Mouse (Mus musculus): ENCODE results near the gene Ssr3. TPM values are rescaled to one million over a fixed set of nuclear protein-coding genes. Genes with fewer than 3 reads are reported as not detected.
A peak's percentile ranks its signal among the peaks of the same experiment; 100 is the strongest.
"Not testable (repeated sequence)": the region's sequence is repeated elsewhere in the genome, so short reads cannot be mapped to it uniquely, and the experiment has no call there.

Gene Ssr3
- polyA plus RNA-seq, 1 experiment, result 500 TPM

DNA sequence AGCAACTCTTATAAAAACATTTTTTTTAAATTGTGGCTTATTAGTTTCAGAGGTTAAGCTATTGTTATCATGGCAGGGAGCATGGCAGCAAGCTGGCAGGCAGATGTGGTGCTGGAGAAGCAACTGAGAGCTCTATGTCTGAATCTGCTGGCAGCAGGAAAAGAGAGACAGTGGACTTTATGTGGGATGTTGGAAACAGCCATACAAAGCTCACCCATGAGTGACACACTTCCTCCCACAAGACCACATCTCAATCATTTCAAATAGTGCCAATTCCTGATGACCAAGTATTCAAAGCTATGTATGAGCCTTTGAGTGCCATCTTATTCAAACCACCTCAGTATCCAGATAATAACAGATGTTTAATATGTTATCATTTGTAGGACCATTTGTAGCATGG is 15.5 kb upstream of the Ssr3 start:
- no peaks in the 10 kb centered on the region for H3K4me1 ChIP-seq (ENCODE audit: control insufficient read depth, insufficient read depth, low read length)
- TF ChIP-seq CTCF (IDR thresholded peaks at IDR 0.05; ENCODE audit: borderline replicate concordance, insufficient read depth, low read length) (no peak), POLR2A (IDR thresholded peaks at IDR 0.05; ENCODE audit: low read depth, low read length) (no peak)
- H3K27ac ChIP-seq (ENCODE audit: insufficient read depth, low read length), result no peak overlapping the region
- no peak overlapping the region for H3K4me3 ChIP-seq (ENCODE audit: insufficient read depth, low read length)

DNA sequence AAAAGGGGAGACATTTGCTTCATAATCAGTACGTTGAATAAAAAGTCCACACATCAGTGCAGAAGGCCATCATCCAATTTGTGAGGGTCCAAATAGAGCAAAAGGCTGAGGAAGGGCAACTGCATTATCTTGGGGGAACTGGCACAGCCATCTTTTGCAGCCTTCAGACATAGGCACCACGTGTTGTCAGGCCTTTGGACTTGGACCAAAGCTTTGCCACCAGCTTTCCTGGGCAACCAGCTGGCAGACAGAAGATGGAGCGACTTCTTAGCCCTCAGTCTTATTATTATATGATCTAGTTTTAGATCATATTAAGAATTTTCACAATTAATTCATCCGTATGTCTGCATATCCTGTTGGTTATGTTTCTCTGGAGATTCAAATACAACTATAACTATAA is 13.4 kb upstream of the Ssr3 start:
- Histone ChIP-seq H3K27ac (ENCODE audit: insufficient read depth, low read length) (no peak overlapping the region), H3K4me3 (ENCODE audit: insufficient read depth, low read length) (no peak overlapping the region), H3K4me1 (ENCODE audit: control insufficient read depth, insufficient read depth, low read length) (no peaks in the 10 kb centered on the region)
- TF ChIP-seq POLR2A (IDR thresholded peaks at IDR 0.05; ENCODE audit: low read depth, low read length) (no peak), CTCF (IDR thresholded peaks at IDR 0.05; ENCODE audit: borderline replicate concordance, insufficient read depth, low read length) (no peak)

DNA sequence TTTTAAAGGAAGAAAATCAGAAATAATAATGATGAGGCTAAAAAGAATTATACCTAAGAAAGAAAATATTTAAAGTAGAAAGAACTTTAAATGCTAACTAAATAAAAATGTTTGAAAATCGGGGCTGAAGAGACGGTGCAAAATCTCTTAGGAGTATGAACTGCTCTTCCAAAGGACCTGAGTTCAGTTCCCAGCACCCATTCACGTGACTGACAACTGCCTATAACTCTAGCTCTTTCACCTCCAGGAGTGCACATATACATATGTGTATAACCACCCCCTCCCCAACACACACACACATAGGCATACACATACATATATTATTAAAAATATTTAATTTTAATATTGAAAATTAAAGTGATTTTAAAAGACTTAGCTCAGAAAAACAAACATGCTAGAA is 5.1 kb upstream of the Ssr3 start:
- Histone ChIP-seq H3K4me1 (ENCODE audit: control insufficient read depth, insufficient read depth, low read length) (no peaks in the 10 kb centered on the region), H3K27ac (ENCODE audit: insufficient read depth, low read length) (no peak overlapping the region), H3K4me3 (ENCODE audit: insufficient read depth, low read length) (no peak overlapping the region)
- TF ChIP-seq POLR2A (IDR thresholded peaks at IDR 0.05; ENCODE audit: low read depth, low read length) (no peak), CTCF (IDR thresholded peaks at IDR 0.05; ENCODE audit: borderline replicate concordance, insufficient read depth, low read length) (no peak)

DNA sequence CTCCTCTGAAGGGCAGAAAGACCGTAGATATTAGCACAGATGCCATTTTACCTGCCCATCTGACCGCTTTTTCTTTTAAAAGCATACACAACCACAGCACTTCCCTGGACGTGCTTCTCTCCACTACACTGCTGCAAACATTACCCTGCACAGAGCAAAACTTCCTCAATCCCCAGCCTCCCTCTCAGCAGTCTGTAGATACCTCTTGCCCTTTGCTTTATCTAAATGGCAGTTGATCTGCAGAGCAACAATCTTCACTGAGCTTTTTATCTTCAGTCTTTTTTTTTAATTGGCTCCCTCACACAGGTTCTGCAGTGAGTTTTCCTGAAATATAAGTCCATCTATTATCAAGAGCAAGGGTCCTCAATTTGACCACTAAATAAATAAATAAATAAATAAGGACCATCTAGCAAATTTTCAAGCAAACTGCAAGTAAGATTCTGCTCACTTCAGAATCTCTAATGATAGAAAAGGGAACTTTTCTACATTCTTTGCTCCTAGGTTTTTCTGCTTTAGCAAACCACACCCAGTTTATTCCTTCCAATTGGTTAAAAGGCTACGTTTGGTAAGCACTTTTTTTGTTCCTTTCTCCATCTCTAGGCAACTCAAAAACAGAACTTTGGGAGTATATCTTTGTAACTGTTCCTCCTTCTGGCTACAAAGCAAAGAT is 4.5 kb upstream of the Ssr3 start:
- Histone ChIP-seq H3K27ac (ENCODE audit: insufficient read depth, low read length) (no peak overlapping the region), H3K4me3 (ENCODE audit: insufficient read depth, low read length) (no peak overlapping the region), H3K4me1 (ENCODE audit: control insufficient read depth, insufficient read depth, low read length) (no peaks in the 10 kb centered on the region)
- no peak for TF ChIP-seq CTCF (IDR thresholded peaks at IDR 0.05; ENCODE audit: borderline replicate concordance, insufficient read depth, low read length)
- no peak for TF ChIP-seq POLR2A (IDR thresholded peaks at IDR 0.05; ENCODE audit: low read depth, low read length)

DNA sequence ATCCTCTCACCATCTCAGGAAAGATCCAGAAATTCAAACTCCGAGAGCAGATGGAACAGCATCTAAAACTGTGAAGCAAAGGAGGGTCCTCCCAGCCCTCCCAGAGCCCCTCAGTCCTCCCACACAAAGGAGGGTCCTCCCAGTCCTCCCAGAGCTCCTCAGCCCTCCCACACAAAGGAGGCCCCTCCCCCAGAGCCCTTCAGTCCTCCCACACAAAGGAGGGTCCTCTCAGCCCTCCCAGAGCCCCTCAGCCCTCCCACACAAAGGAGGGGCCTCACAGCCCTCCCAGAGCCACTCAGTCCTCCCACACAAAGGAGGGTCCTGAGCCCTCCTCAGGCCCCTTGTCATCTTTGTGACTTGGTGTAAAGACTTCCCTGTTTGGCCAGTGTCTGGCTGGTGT is 2.7 kb upstream of the Ssr3 start:
- H3K4me1 ChIP-seq (ENCODE audit: control insufficient read depth, insufficient read depth, low read length); H3K27ac ChIP-seq (ENCODE audit: insufficient read depth, low read length); H3K4me3 ChIP-seq (ENCODE audit: insufficient read depth, low read length): not testable (repeated sequence)

DNA sequence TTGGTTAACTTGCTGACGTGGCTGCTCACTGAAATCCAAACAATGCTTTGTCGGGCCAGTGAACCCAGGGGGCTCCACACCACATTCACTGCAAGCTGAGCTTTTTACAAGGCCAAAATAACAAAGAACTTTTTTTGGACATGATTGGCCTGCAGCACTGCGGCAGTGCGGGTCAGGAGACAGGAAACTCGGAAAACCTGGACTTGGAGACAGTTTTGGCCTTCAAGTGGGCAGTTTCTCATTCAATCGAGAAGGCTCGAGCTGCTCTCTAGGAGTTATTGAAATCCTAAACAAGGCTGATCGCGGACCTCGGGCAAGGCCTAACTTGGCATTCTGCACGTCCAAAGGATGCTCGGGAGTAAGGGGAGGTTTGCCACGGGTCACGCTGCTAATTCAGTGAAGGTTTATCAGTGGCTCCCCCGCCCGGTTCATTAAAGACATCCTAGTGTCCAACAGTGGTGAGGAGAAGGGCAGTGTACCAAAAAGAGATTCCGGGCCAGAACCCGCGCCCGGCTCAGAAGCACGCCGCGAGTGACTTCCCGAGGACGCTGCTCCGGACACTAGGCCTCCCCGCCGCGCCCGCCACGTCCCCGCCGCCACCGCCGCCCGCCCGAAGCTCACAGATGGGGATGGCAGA is 521 bp downstream of the Ssr3 start:
- 0 out of 2 replicates have a peak, but pooled peaks cover 4% of the 10 kb centered on the region for H3K4me1 ChIP-seq (ENCODE audit: control insufficient read depth, insufficient read depth, low read length)
- peak overlapping the region; percentile 90 for H3K4me3 ChIP-seq (ENCODE audit: insufficient read depth, low read length)
- peak overlapping the region; percentile 56 for H3K27ac ChIP-seq (ENCODE audit: insufficient read depth, low read length)
- TF ChIP-seq CTCF (IDR thresholded peaks at IDR 0.05; ENCODE audit: borderline replicate concordance, insufficient read depth, low read length) (no peak), POLR2A (IDR thresholded peaks at IDR 0.05; ENCODE audit: low read depth, low read length) (peak; percentile 19; the same call in 1 of the 2 replicates)

DNA sequence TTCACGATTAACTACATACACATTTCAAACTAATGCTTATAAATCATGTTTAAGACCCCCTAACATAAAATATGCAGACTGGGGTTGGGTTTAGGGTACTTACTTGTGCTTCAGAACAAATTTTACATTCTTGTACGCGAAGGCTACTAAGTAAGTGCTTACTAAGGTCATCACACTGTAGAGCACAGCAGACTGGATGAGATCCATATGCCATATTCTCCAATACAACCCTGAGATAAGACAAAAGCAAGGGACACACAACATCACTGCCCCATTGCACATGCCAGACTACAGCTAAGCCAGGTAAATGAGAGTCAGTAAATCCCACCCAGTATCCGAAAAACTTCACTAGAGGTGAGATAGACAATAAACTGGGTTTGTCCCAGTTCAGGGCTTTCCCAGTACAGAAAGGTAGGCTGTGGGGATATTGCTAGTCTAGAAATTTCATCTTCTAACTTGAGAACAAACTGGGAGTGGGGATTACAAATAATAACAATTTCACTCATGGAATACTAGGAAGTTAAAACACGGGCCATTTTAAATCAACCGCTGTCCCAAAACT is 1.1 kb downstream of the Ssr3 start:
- peak overlapping the region; percentile 56 for H3K27ac ChIP-seq (ENCODE audit: insufficient read depth, low read length)
- H3K4me1 ChIP-seq (ENCODE audit: control insufficient read depth, insufficient read depth, low read length), result 0 out of 2 replicates have a peak, but pooled peaks cover 4% of the 10 kb centered on the region
- TF ChIP-seq CTCF (IDR thresholded peaks at IDR 0.05; ENCODE audit: borderline replicate concordance, insufficient read depth, low read length), result no peak
- peak overlapping the region; percentile 90 for H3K4me3 ChIP-seq (ENCODE audit: insufficient read depth, low read length)

DNA sequence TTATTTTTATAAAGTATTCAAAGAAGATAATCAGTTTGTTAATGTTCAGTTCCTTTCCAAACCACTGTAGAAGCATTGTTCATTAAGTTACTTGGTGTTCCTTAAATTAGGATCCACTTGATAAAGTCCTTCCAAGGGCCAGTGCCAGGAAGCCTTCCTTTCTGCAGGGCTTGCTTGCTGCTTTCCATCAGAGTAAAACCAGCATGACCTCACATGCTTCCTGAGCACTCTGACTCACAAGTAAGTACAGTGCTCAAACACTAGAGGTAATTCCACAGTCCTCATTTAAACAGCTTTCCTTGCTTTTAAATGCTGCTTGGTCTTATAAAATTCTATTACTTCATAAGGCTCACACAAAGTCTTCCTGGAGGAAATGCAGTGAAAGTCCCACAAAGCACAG is 6.7 kb downstream of the Ssr3 start:
- Histone ChIP-seq H3K4me1 (ENCODE audit: control insufficient read depth, insufficient read depth, low read length) (peaks cover 9% of the 10 kb centered on the region; the same call in 1 of the 2 replicates), H3K27ac (ENCODE audit: insufficient read depth, low read length) (no peak overlapping the region), H3K4me3 (ENCODE audit: insufficient read depth, low read length) (no peak overlapping the region)
- TF ChIP-seq CTCF (IDR thresholded peaks at IDR 0.05; ENCODE audit: borderline replicate concordance, insufficient read depth, low read length) (no peak), POLR2A (IDR thresholded peaks at IDR 0.05; ENCODE audit: low read depth, low read length) (no peak)

DNA sequence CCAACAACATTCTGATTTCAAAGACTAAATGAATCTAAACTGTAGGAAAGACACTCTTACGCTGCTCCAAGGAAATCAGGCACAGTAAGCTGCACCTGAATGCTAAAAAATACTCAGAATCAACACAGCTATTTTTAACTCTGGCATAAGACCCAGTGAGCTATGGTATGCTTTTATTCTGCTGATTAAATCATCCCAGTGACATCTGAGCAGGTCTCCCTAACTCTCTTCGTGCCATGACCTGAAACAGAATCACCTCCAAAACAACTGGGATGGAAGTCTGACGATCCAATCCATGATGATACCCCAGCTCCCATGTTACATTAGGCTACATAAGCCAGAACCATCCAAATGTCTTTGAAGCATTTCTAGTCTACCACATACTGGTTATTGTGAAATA is 8.0 kb downstream of the Ssr3 start:
- no peak for TF ChIP-seq CTCF (IDR thresholded peaks at IDR 0.05; ENCODE audit: borderline replicate concordance, insufficient read depth, low read length)
- TF ChIP-seq POLR2A (IDR thresholded peaks at IDR 0.05; ENCODE audit: low read depth, low read length), result no peak
- peaks cover 9% of the 10 kb centered on the region; the same call in 1 of the 2 replicates for H3K4me1 ChIP-seq (ENCODE audit: control insufficient read depth, insufficient read depth, low read length)
- H3K4me3 ChIP-seq (ENCODE audit: insufficient read depth, low read length), result no peak overlapping the region
- no peak overlapping the region for H3K27ac ChIP-seq (ENCODE audit: insufficient read depth, low read length)

DNA sequence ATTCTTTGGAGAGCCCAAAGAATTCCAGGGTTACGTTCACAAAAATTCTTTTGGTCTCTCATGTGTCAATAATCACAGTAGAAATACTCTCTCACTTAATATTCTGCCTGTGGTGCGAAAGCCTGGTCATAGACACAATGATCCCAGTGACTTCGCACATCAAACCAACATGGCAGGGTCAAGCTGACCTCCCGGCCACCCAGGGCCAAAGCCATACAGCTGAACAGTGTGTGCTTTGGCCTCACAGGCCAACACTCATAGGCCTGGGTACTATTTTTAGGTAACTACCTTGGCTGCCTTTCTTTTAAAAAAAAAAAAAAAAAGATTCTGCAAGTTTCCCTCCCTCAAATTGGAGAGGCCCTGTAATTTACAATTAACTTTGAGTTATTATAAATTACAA is 11.3 kb downstream of the Ssr3 start:
- no peak overlapping the region for H3K4me3 ChIP-seq (ENCODE audit: insufficient read depth, low read length)
- no peak overlapping the region for H3K27ac ChIP-seq (ENCODE audit: insufficient read depth, low read length)
- no peak for TF ChIP-seq CTCF (IDR thresholded peaks at IDR 0.05; ENCODE audit: borderline replicate concordance, insufficient read depth, low read length)
- peaks cover 4% of the 10 kb centered on the region; the same call in 1 of the 2 replicates for H3K4me1 ChIP-seq (ENCODE audit: control insufficient read depth, insufficient read depth, low read length)
